Mouse (Mus musculus): ENCODE data around the gene Pla2g2f. TPM values are rescaled to one million over a fixed set of nuclear protein-coding genes. Genes with fewer than 3 reads are reported as not detected.

The Pla2g2f gene
- total and polyA plus RNA-seq, 3 experiments = not detected

DNA sequence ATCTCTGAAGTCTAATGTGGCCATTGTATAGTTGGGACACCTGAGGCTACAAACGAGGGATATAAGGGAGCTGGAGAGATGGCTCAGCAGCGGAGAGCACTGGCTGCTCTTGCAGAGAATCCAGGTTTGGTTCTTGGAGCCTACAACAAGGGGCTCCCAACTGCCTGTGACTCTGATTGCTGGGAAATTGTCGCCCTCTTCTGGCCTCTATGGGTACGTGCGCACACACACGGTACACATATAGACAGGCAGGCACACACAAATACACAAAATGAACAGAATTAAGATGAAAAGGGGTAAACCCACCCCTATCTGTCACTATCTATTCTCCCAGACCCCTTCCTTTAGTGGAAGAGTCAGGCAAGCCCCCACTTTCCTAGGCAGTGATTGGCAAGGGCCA is 4.8 kb downstream of the Pla2g2f start:
- Histone ChIP-seq H3K4me2 (ENCODE audit: insufficient read depth, low read depth, poor library complexity, severe bottlenecking) (no peak overlapping the region), H3K79me2 (replicated peaks; ENCODE audit: control insufficient read depth, extremely low read depth, insufficient read depth, poor library complexity, severe bottlenecking) (no peaks in the 10 kb centered on the region), H3K9ac (ENCODE audit: insufficient read depth, low read depth) (no peak overlapping the region), H3K4me1 (ENCODE audit: control insufficient read depth in 1 of 2, insufficient read depth in 2 of 2) (no peaks in the 10 kb centered on the region; a peak in 1 of 4 replicates), H3K9me3 (replicated peaks; ENCODE audit: low read length) (peaks cover 8% of the 10 kb centered on the region), H3K36me3 (replicated peaks in 1 of 2; ENCODE audit: control insufficient read depth in 1 of 2, insufficient read depth in 1 of 2, low read length in 1 of 2) (no peaks in the 10 kb centered on the region), H3K4me3 (replicated peaks in 1 of 3; ENCODE audit: low read depth in 2 of 3, low read length in 2 of 3, poor library complexity in 1 of 3) (no peak overlapping the region), H3K27ac (ENCODE audit: insufficient read depth, low read depth) (no peak overlapping the region), H3K27me3 (replicated peaks) (peaks cover 78% of the 10 kb centered on the region)
- dilution Hi-C loops (cut with MboI; ENCODE audit: extremely low pct_ligation_motif_present, extremely low pct_unique_long_range_greater_than_20kb, low sequenced_read_pairs) (no loop called here), in situ Hi-C loops (cut with MboI; ENCODE audit: low pct_ligation_motif_present, low pct_unique_long_range_greater_than_20kb, low sequenced_read_pairs) (no loop called here)
- no peak for TF ChIP-seq MYC (IDR thresholded peaks at IDR 0.05; ENCODE audit: low read depth, low read length)
- no peak for DNase-seq (ENCODE audit: extremely low read depth)

DNA sequence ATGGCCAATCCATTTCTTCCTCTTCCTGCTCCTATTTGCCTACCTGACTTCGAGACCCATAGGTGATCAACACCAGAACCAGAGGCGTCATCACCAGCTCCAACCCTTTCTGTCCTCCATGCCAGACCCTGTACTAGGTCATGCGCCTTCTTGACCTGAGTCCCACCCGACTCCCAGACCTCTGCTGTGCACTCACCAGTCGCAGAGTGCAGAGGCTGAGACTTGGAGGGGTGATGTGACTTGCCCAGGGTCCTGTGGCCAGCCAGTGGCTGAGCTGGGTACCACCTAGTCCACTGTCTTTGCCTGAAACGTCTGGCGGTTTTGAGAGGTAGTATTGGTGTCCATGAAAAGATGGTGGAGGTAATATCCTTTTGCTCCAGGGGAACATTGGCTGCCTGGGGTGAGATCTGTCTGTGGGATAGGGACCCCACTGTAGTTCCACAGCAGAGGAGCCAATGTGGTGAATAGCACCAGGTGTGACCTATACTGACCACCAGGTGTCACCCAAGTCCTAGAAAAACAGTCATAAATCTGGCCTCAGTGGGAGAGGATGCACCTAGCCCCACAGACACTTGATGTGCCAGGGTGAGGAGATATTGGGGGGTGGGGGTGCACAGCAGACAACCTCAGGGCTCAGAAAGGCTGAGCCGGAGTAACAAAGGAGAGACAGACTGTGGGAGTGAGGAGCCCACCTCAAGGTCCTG is 8.9 kb downstream of the Pla2g2f start:
- peaks cover 8% of the 10 kb centered on the region for H3K9me3 ChIP-seq (replicated peaks; ENCODE audit: low read length)
- no peak overlapping the region for H3K4me3 ChIP-seq (replicated peaks in 1 of 3; ENCODE audit: low read depth in 2 of 3, low read length in 2 of 3, poor library complexity in 1 of 3)
- dilution Hi-C loops (cut with MboI; ENCODE audit: extremely low pct_ligation_motif_present, extremely low pct_unique_long_range_greater_than_20kb, low sequenced_read_pairs) = no loop called here
- H3K27ac ChIP-seq (ENCODE audit: insufficient read depth, low read depth) = no peak overlapping the region
- no peaks in the 10 kb centered on the region for H3K36me3 ChIP-seq (replicated peaks in 1 of 2; ENCODE audit: control insufficient read depth in 1 of 2, insufficient read depth in 1 of 2, low read length in 1 of 2)
- peak; percentile 26 for DNase-seq (ENCODE audit: extremely low read depth)
- TF ChIP-seq MYC (IDR thresholded peaks at IDR 0.05; ENCODE audit: low read depth, low read length) = no peak
- TF ChIP-seq ZNF384 (IDR thresholded peaks at IDR 0.05; ENCODE audit: low read depth, low read length) = no peak
- no peak for TF ChIP-seq EP300 (IDR thresholded peaks at IDR 0.05; ENCODE audit: low read length)
- TF ChIP-seq SMC3 (IDR thresholded peaks at IDR 0.05; ENCODE audit: low read depth, low read length) = peak; percentile 87
- TF ChIP-seq MXI1 (IDR thresholded peaks at IDR 0.05; ENCODE audit: low read depth, low read length) = no peak
- peak; percentile 29 to 82; a peak in 3 of 4 replicates for TF ChIP-seq CTCF (conservative IDR thresholded peaks at IDR 0.05 in 1 of 2, IDR thresholded peaks at IDR 0.05 in 1 of 2; ENCODE audit: low read depth in 2 of 2, low read length in 2 of 2)
- TF ChIP-seq ETS1 (conservative IDR thresholded peaks at IDR 0.05; ENCODE audit: low read depth, low read length) = no peak
- TF ChIP-seq ZC3H11A (IDR thresholded peaks at IDR 0.05; ENCODE audit: low read depth, low read length) = 0 out of 2 replicates have a peak, but pooled peaks have one; percentile 27
- peak; percentile 74 for TF ChIP-seq RAD21 (IDR thresholded peaks at IDR 0.05; ENCODE audit: low read depth, low read length)
- in situ Hi-C loops (cut with MboI; ENCODE audit: low pct_ligation_motif_present, low pct_unique_long_range_greater_than_20kb, low sequenced_read_pairs) = loop anchor here (5.0 to 10.0 kb wide), 2 partner anchors 39 to 106 kb away; no protein-coding TSS in a partner anchor
- H3K9ac ChIP-seq (ENCODE audit: insufficient read depth, low read depth) = no peak overlapping the region
- H3K27me3 ChIP-seq (replicated peaks) = peaks cover 79% of the 10 kb centered on the region
- no peaks in the 10 kb centered on the region for H3K79me2 ChIP-seq (replicated peaks; ENCODE audit: control insufficient read depth, extremely low read depth, insufficient read depth, poor library complexity, severe bottlenecking)
- H3K4me2 ChIP-seq (ENCODE audit: insufficient read depth, low read depth, poor library complexity, severe bottlenecking) = no peak overlapping the region
- H3K4me1 ChIP-seq (ENCODE audit: control insufficient read depth in 1 of 2, insufficient read depth in 2 of 2) = no peaks in the 10 kb centered on the region

DNA sequence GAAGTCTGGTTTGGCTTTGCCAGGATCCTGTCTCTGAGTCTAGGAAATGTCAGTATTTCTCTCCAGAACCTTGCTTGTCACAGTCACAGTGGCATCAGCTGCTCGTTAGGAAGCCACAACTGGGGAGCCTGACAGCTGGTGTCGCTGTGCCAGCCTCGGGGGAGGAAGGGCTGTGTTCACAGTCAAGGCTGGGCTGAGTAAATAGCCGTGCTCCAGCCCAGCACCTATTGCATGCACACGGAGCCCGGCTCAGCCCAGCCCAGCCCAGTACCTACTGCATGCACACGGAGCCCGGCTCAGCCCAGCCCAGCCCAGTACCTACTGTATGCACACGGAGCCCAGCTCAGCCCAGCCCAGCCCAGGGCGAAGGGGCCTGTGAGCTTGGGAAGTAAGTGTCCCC is 9.6 kb downstream of the Pla2g2f start:
- Histone ChIP-seq H3K4me1 (ENCODE audit: control insufficient read depth in 1 of 2, insufficient read depth in 2 of 2) (no peaks in the 10 kb centered on the region), H3K36me3 (replicated peaks in 1 of 2; ENCODE audit: control insufficient read depth in 1 of 2, insufficient read depth in 1 of 2, low read length in 1 of 2) (no peaks in the 10 kb centered on the region), H3K9me3 (replicated peaks; ENCODE audit: low read length) (peaks cover 8% of the 10 kb centered on the region), H3K27me3 (replicated peaks) (peaks cover 82% of the 10 kb centered on the region), H3K9ac (ENCODE audit: insufficient read depth, low read depth) (no peak overlapping the region), H3K79me2 (replicated peaks; ENCODE audit: control insufficient read depth, extremely low read depth, insufficient read depth, poor library complexity, severe bottlenecking) (no peaks in the 10 kb centered on the region), H3K4me2 (ENCODE audit: insufficient read depth, low read depth, poor library complexity, severe bottlenecking) (no peak overlapping the region), H3K4me3 (replicated peaks in 1 of 3; ENCODE audit: low read depth in 2 of 3, low read length in 2 of 3, poor library complexity in 1 of 3) (no peak overlapping the region), H3K27ac (ENCODE audit: insufficient read depth, low read depth) (no peak overlapping the region)
- TF ChIP-seq NELFE (IDR thresholded peaks at IDR 0.05; ENCODE audit: low read depth, low read length) = no peak
- TF ChIP-seq TBP (conservative IDR thresholded peaks at IDR 0.05; ENCODE audit: low read depth, low read length) = no peak
- no peak for TF ChIP-seq HCFC1 (IDR thresholded peaks at IDR 0.05; ENCODE audit: low read depth, low read length)
- no peak for TF ChIP-seq UBTF (IDR thresholded peaks at IDR 0.05; ENCODE audit: low read depth, low read length)
- TF ChIP-seq JUND (conservative IDR thresholded peaks at IDR 0.05; ENCODE audit: low read depth, low read length) = no peak
- TF ChIP-seq USF2 (conservative IDR thresholded peaks at IDR 0.05; ENCODE audit: low read depth, low read length) = no peak
- TF ChIP-seq CHD2 (IDR thresholded peaks at IDR 0.05; ENCODE audit: low read length) = no peak
- no peak for TF ChIP-seq ZNF384 (IDR thresholded peaks at IDR 0.05; ENCODE audit: low read depth, low read length)
- no peak for TF ChIP-seq TCF12 (IDR thresholded peaks at IDR 0.05; ENCODE audit: low read depth, low read length)
- no peak for TF ChIP-seq MYC (IDR thresholded peaks at IDR 0.05; ENCODE audit: low read depth, low read length)
- TF ChIP-seq MXI1 (IDR thresholded peaks at IDR 0.05; ENCODE audit: low read depth, low read length) = no peak
- TF ChIP-seq RAD21 (IDR thresholded peaks at IDR 0.05; ENCODE audit: low read depth, low read length) = no peak
- no peak for TF ChIP-seq GABPA (IDR thresholded peaks at IDR 0.05; ENCODE audit: insufficient replicate concordance, low read depth, low read length)
- no peak for TF ChIP-seq RCOR1 (conservative IDR thresholded peaks at IDR 0.05; ENCODE audit: low read depth, low read length)
- in situ Hi-C loops (cut with MboI; ENCODE audit: low pct_ligation_motif_present, low pct_unique_long_range_greater_than_20kb, low sequenced_read_pairs) (loop anchor here (5.0 to 10.0 kb wide), 2 partner anchors 39 to 107 kb away; no protein-coding TSS in a partner anchor), dilution Hi-C loops (cut with MboI; ENCODE audit: extremely low pct_ligation_motif_present, extremely low pct_unique_long_range_greater_than_20kb, low sequenced_read_pairs) (no loop called here)
- no peak for DNase-seq (ENCODE audit: extremely low read depth)
